Mouse (Mus musculus): ENCODE results near the gene Cfap206.

Gene Cfap206

GRCm38 (mm10) chr4:34673721-34674120, 56.3 kb downstream of the Cfap206 start:
- DNase-seq (ENCODE audit: low spot score): no peak

GRCm38 (mm10) chr4:34667923-34668322, 62.1 kb downstream of the Cfap206 start:
- DNase-seq (ENCODE audit: low spot score): no peak

- no peak for DNase-seq (ENCODE audit: low spot score)
Observed at GRCm38 (mm10) chr4:34661927-34662326, 68.1 kb downstream of the Cfap206 start.

- DNase-seq (ENCODE audit: low spot score): no peak
Observed at GRCm38 (mm10) chr4:34661514-34661913, 68.5 kb downstream of the Cfap206 start.

- no peak for DNase-seq (ENCODE audit: low spot score)
Observed at GRCm38 (mm10) chr4:34659012-34659411, 71.0 kb downstream of the Cfap206 start.

GRCm38 (mm10) chr4:34656101-34656500, 73.9 kb downstream of the Cfap206 start:
- no peak for DNase-seq (ENCODE audit: low spot score)

- no peak for DNase-seq (ENCODE audit: low spot score)
Observed at GRCm38 (mm10) chr4:34653179-34653578, 76.8 kb downstream of the Cfap206 start.

GRCm38 (mm10) chr4:34644779-34645178, 85.2 kb downstream of the Cfap206 start:
- DNase-seq (ENCODE audit: low spot score): no peak

- DNase-seq (ENCODE audit: low spot score): no peak
Observed at GRCm38 (mm10) chr4:34640731-34641130, 89.3 kb downstream of the Cfap206 start.

- DNase-seq (ENCODE audit: low spot score): no peak
Observed at GRCm38 (mm10) chr4:34639745-34640364, 90.2 kb downstream of the Cfap206 start.

Data from urinary bladder, postnatal 14 days (tissue).